Comparison of ENCODE assay signal across 10 mouse cellular contexts in genomic region chr2:5241469-5241897, GRCm38 (mm10).
DNase-seq lines count a peak whose midpoint lies in the region; ATAC-seq and TF ChIP-seq lines count a peak whose summit lies in the region.
"Had no signal": no experiment of that assay in that cellular context is flagged by ENCODE, and none has a peak within 500 bp of the region (broad histone marks: within the 10 kb centered on the region; RNA-seq: fewer than 3 reads in every experiment).

No protein-coding gene starts in this region.

- H3K36me3 ChIP-seq in intestine, embryonic 14.5 days (ENCODE audit: control insufficient read depth, insufficient read depth, low read length) = no peaks in the 10 kb centered on the region
- H3K36me3 ChIP-seq in intestine, postnatal 0 days (ENCODE audit: control insufficient read depth, insufficient read depth) = no peaks in the 10 kb centered on the region

- no peaks in the 10 kb centered on the region for H3K9me3 ChIP-seq in intestine, embryonic 14.5 days (ENCODE audit: control insufficient read depth, low read length)
- no peaks in the 10 kb centered on the region for H3K9me3 ChIP-seq in intestine, postnatal 0 days (ENCODE audit: control insufficient read depth)

- H3K27me3 ChIP-seq in intestine, embryonic 14.5 days (replicated peaks; ENCODE audit: control insufficient read depth, insufficient read depth, low read length) = no peaks in the 10 kb centered on the region
- H3K27me3 ChIP-seq in intestine, postnatal 0 days (replicated peaks; ENCODE audit: control insufficient read depth, insufficient read depth, low read length) = no peaks in the 10 kb centered on the region
- H3K27me3 ChIP-seq: megakaryocyte, embryonic 14.5 days had no signal

- no peak overlapping the region for H3K9ac ChIP-seq in intestine, embryonic 14.5 days (ENCODE audit: low read length)
- no peak overlapping the region for H3K9ac ChIP-seq in intestine, postnatal 0 days (ENCODE audit: low read depth, low read length)

- ATAC-seq in intestine, embryonic 14.5 days (replicated peaks; ENCODE audit: low FRiP score, low TSS enrichment, low read depth) = 0 out of 2 replicates have a peak, but pooled peaks have one; percentile 66
- ATAC-seq in intestine, postnatal 0 days = no peak

- H3K4me2 ChIP-seq in intestine, embryonic 14.5 days (ENCODE audit: low read length) = no peak overlapping the region
- H3K4me2 ChIP-seq in intestine, postnatal 0 days (replicated peaks; ENCODE audit: low read depth) = no peak overlapping the region

- no peak overlapping the region for H3K27ac ChIP-seq in intestine, embryonic 14.5 days (ENCODE audit: low read depth)
- no peak overlapping the region for H3K27ac ChIP-seq in intestine, postnatal 0 days (ENCODE audit: low read depth, low read length)
- peak overlapping the region; percentile 90 for H3K27ac ChIP-seq in brown adipose tissue, adult 24 weeks (replicated peaks; ENCODE audit: low read depth, low read length)

- 43% methylated on average over 6 of the region's 6 CpGs for WGBS in intestine, embryonic 14.5 days
- WGBS in intestine, postnatal 0 days = 55% methylated on average over 6 of the region's 6 CpGs

- peaks cover 7% of the 10 kb centered on the region for H3K4me1 ChIP-seq in intestine, embryonic 14.5 days (replicated peaks; ENCODE audit: control insufficient read depth, insufficient read depth, low read length)
- no peaks in the 10 kb centered on the region for H3K4me1 ChIP-seq in intestine, postnatal 0 days (replicated peaks; ENCODE audit: control insufficient read depth, insufficient read depth, low read length)
- 0 out of 2 replicates have a peak, but pooled peaks cover 3% of the 10 kb centered on the region for H3K4me1 ChIP-seq in brown adipose tissue, adult 24 weeks (ENCODE audit: control insufficient read depth, insufficient read depth, insufficient read length, low read length)
- H3K4me1 ChIP-seq: megakaryocyte, embryonic 14.5 days had no signal

- peak; percentile 66 for DNase-seq in intestine, embryonic 14.5 days (ENCODE audit: low spot score)
- peak; percentile 63 to 64 for DNase-seq in frontal cortex, postnatal 25 days (ENCODE audit: low spot score in 2 of 2)
- peak; percentile 12 to 56 for DNase-seq in kidney, postnatal 36 days
- DNase-seq in lung, postnatal 36 days = peak; percentile 7
- DNase-seq in thymus, postnatal 4 days = no peak
- no peak for DNase-seq in thymus, postnatal 10 days (ENCODE audit: low spot score in 2 of 2)

- TF ChIP-seq CTCF in intestine, postnatal 0 days (IDR thresholded peaks at IDR 0.05; ENCODE audit: low read depth) = no peak

- H3K4me3 ChIP-seq in intestine, embryonic 14.5 days (ENCODE audit: low read depth, low read length) = no peak overlapping the region
- no peak overlapping the region for H3K4me3 ChIP-seq in intestine, postnatal 0 days (ENCODE audit: low read depth, low read length)
- no peak overlapping the region for H3K4me3 ChIP-seq in brown adipose tissue, adult 24 weeks (ENCODE audit: insufficient read depth, low read depth, low read length)
- H3K4me3 ChIP-seq: erythroblast, embryonic 14.5 days; megakaryocyte, embryonic 14.5 days had no signal

Comparison
In these comparisons a context has a peak if more than half of its experiments do, and no peak if none do; other contexts are left out.
1. DNase-seq: peak in intestine, embryonic 14.5 days (single experiment), frontal cortex, postnatal 25 days (2 of 2), kidney, postnatal 36 days (2 of 2) and lung, postnatal 36 days (single experiment); none in thymus, postnatal 4 days (single experiment) and thymus, postnatal 10 days (0 of 2).